Mouse (Mus musculus): ENCODE data around the gene Gm34653. TPM values are rescaled to one million over a fixed set of nuclear protein-coding genes. Genes with fewer than 3 reads are reported as not detected.

The Gm34653 gene
- total and polyA plus RNA-seq, 2 experiments from 2014 or later: 0.15 to 0.24 TPM

DNA sequence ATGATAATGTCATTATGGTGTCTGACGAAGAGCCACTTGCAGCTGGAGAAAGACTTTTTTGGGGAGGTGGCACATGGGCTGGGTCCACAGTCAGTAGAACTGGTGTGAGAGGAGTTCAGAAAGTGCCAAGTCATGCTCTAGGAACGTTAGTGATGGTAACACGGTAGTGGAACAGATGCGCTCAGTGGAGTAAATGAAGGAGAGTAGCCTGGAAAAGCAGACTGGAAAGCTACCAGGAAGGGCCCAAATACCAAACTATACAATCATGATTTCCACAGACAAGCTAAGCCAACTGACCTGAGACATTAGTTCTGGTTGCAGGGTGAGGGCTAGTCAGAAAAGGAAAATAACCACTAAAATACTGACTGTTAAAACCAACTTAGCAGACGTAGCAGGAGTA, 36.9 kb downstream of the Gm34653 start:
- no peak for ATAC-seq
- H3K4me1 ChIP-seq (ENCODE audit: insufficient read depth): peaks cover 8% of the 10 kb centered on the region
- DNase-seq: no peak
- H3K27ac ChIP-seq (ENCODE audit: low read depth, low read length): no peak overlapping the region
- H3K4me2 ChIP-seq (ENCODE audit: low read depth): peak overlapping the region; percentile 53
- H3K27me3 ChIP-seq (ENCODE audit: insufficient read depth, low read length): no peaks in the 10 kb centered on the region; the same call in 1 of the 2 replicates
- H3K4me3 ChIP-seq (ENCODE audit: low read depth, low read length): peak overlapping the region; percentile 67
- TF ChIP-seq CTCF (IDR thresholded peaks at IDR 0.05; ENCODE audit: low read depth): no peak
- 38% methylated on average over 5 of the region's 5 CpGs for WGBS
- H3K9ac ChIP-seq: 0 out of 2 replicates have a peak overlapping the region, but pooled peaks have one; percentile 4
- H3K36me3 ChIP-seq (ENCODE audit: insufficient read depth): peaks cover 12% of the 10 kb centered on the region
- no peaks in the 10 kb centered on the region for H3K9me3 ChIP-seq (ENCODE audit: low read length)

DNA sequence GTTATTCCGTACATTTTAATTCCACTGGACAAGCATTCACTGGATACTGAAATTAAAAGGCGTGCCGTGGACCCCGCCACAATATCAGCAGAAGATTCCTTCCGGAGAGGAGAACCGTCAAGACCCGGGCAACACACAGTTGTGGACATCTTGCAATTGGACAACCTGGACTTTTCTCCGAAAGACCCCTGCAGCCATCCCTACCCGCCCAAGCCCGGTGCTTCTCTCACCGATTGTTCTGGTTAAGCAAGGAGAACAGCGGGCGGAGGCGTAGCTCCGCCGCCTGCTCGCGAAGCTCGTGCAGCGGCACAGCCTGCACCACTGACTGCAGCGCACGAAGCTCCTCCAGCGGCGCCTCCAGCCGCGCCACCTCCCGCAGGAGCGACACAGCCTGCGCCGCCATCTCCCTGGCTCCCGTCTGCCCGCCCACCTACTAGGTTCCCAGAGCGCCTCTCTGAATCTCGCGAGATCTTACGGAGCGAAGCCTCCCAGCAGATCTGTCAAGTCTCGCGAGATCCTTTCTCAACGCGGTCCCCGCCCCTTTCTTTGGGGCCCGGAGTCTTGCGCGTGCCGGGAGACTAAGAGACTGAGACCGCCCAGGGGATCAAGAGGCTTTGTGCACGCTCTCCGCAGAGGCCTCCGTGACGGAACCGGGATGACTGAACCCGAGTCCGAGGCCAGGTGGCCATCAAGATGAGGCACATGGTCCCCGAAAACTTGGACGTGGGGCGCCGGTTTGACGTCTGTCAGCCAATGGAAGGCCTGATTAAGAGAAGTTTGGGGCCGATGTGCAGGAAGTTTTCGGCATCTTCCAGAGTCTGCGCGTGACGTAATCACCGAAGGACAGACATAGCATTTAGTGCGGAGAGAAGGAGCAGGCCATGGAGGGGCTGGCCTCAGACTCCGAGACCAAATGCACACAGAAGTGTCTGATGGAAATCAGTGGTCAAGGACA, 38.0 kb downstream of the Gm34653 start:
- Histone ChIP-seq H3K9me3 (ENCODE audit: low read length) (no peaks in the 10 kb centered on the region), H3K27ac (ENCODE audit: low read depth, low read length) (peak overlapping the region; percentile 86), H3K9ac (peak overlapping the region; percentile 79), H3K4me3 (ENCODE audit: low read depth, low read length) (peak overlapping the region; percentile 67), H3K36me3 (ENCODE audit: insufficient read depth) (peaks cover under 1% of the 10 kb centered on the region; the same call in 1 of the 2 replicates), H3K4me2 (ENCODE audit: low read depth) (peak overlapping the region; percentile 53), H3K27me3 (ENCODE audit: insufficient read depth, low read length) (peaks cover 4% of the 10 kb centered on the region; the same call in 1 of the 2 replicates), H3K4me1 (ENCODE audit: insufficient read depth) (peaks cover 8% of the 10 kb centered on the region)
- peak; percentile 5 for TF ChIP-seq CTCF (IDR thresholded peaks at IDR 0.05; ENCODE audit: low read depth)
- under 1% methylated on average over 67 of the region's 67 CpGs for WGBS
- ATAC-seq: peak; percentile 99
- DNase-seq: peak; percentile 99

DNA sequence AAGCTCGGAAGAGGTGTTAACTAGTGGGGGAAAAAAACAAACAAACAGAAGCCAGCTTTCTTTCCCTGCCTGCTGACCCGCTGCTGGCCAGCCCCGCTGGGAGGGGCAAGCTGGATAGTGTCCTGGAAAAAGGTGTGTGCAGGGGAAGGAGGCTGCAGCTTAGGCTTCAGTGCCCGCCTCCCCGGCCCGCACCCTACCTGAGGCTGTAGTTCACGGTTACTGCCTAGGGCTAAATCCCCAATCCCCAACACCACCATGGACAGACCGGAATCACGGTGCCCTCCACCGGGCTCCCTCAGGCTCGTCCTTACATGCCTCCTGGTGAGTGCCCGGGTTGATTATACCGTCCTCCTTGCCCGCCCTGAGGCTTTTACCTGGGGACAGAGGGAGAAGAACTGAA, 41.5 kb downstream of the Gm34653 start, which contains the start of gene Cutal:
Gene Cutal, plus strand, starts transcription at position 126 of the 400 bp plus-strand sequence.
- DNase-seq (no peak), ATAC-seq (no peak)
- 8% methylated on average over 14 of the region's 14 CpGs for WGBS
- Histone ChIP-seq H3K27me3 (ENCODE audit: insufficient read depth, low read length) (peaks cover 4% of the 10 kb centered on the region; the same call in 1 of the 2 replicates), H3K9ac (no peak within 1 kb of the TSS), H3K36me3 (ENCODE audit: insufficient read depth) (no peaks in the 10 kb centered on the region), H3K9me3 (ENCODE audit: low read length) (no peaks in the 10 kb centered on the region), H3K4me1 (ENCODE audit: insufficient read depth) (peaks cover 7% of the 10 kb centered on the region), H3K4me3 (ENCODE audit: low read depth, low read length) (no peak within 1 kb of the TSS), H3K4me2 (ENCODE audit: low read depth) (no peak within 1 kb of the TSS), H3K27ac (ENCODE audit: low read depth, low read length) (no peak within 1 kb of the TSS)
- TF ChIP-seq CTCF (IDR thresholded peaks at IDR 0.05; ENCODE audit: low read depth): no peak

DNA sequence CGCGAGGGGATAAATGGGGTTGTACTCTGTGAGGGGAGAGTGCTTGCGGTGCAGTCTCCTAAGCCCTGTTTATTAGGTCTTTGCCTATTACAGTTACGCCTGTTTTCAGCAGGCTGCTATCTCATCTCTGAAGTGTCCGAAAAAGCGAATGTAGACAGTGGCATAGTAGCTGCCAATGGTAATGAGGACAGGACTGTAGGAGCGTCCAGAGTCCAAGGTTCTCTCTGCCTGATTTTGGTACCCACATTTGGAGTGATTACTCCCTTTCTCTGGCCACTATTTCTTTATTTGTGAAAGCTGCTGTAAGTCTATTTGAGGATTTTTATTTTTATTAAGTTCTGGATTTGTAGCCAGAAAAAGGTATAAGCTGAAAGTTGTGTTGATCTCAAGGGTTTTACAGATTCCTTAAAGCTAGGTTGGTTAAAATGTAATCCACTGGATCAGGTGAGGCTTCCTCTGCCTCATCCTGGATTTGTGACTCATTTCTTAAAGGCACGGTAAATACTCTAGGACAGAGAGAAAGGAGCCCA, 42.1 kb downstream of the Gm34653 start, which contains the start of gene Psmd5:
Gene Psmd5, minus strand, starts transcription at position 153 of the 530 bp plus-strand sequence.
- Histone ChIP-seq H3K4me2 (ENCODE audit: low read depth) (no peak within 1 kb of the TSS), H3K27ac (ENCODE audit: low read depth, low read length) (no peak within 1 kb of the TSS), H3K36me3 (ENCODE audit: insufficient read depth) (no peaks in the 10 kb centered on the region), H3K4me3 (ENCODE audit: low read depth, low read length) (no peak within 1 kb of the TSS), H3K9ac (no peak within 1 kb of the TSS), H3K4me1 (ENCODE audit: insufficient read depth) (peaks cover 1% of the 10 kb centered on the region), H3K27me3 (ENCODE audit: insufficient read depth, low read length) (peaks cover 4% of the 10 kb centered on the region; the same call in 1 of the 2 replicates), H3K9me3 (ENCODE audit: low read length) (no peaks in the 10 kb centered on the region)
- no peak for TF ChIP-seq CTCF (IDR thresholded peaks at IDR 0.05; ENCODE audit: low read depth)
- WGBS: 12% methylated on average over 8 of the region's 8 CpGs
- DNase-seq (no peak), ATAC-seq (no peak)

DNA sequence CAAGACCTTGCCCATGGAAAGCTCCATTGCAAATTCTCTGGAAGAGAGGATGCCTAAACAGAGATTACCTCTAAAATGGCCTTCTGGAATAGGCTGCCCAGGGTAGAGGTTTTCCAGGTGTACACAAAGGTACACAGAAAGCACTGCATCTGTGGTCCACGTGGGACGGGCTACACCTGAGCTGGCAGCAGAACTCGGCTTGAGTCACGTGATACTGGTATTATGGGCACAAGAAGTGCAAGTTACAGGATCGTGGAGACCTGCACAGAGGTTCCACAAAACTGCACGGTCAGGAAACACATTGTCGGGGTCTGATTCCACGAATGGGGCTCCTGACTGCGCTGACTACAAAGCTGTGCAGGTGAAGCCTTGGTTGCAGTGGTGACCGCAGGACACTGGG, 47.2 kb downstream of the Gm34653 start:
- ATAC-seq: no peak
- Histone ChIP-seq H3K36me3 (ENCODE audit: insufficient read depth) (no peaks in the 10 kb centered on the region), H3K9ac (no peak overlapping the region)

DNA sequence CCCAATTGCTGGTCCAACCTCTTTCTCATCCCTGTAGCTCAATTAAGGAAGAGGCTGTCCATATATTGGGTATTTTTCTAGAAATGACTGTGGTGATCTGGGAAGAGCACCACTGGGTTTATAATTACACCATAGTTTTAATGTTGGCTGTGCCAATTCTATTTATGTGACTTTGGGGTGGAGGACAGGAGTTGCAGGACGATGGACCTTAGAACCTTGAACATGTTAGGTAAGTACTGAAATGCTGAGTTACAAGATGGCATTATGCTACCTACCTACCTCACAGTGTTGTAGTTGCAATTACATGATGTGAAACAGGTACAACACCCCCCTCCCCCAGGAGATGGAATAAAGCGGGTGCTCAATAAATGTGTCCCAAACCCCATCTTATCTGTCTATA, 50.0 kb downstream of the Gm34653 start:
- H3K4me3 ChIP-seq (ENCODE audit: low read depth, low read length): no peak overlapping the region
- H3K4me2 ChIP-seq (ENCODE audit: low read depth): no peak overlapping the region
- no peaks in the 10 kb centered on the region for H3K36me3 ChIP-seq (ENCODE audit: insufficient read depth)
- WGBS: 98% methylated on average over 2 of the region's 2 CpGs
- H3K27me3 ChIP-seq (ENCODE audit: insufficient read depth, low read length): no peaks in the 10 kb centered on the region
- ATAC-seq (no peak), DNase-seq (no peak)
- H3K4me1 ChIP-seq (ENCODE audit: insufficient read depth): no peaks in the 10 kb centered on the region
- no peak overlapping the region for H3K9ac ChIP-seq
- no peak overlapping the region for H3K27ac ChIP-seq (ENCODE audit: low read depth, low read length)
- TF ChIP-seq CTCF (IDR thresholded peaks at IDR 0.05; ENCODE audit: low read depth): no peak
- H3K9me3 ChIP-seq (ENCODE audit: low read length): no peaks in the 10 kb centered on the region

More for the DNA sequence above, 47.2 kb downstream of the Gm34653 start:
- Histone ChIP-seq H3K27ac (ENCODE audit: low read depth, low read length) (no peak overlapping the region), H3K27me3 (ENCODE audit: insufficient read depth, low read length) (peaks cover 3% of the 10 kb centered on the region; the same call in 1 of the 2 replicates), H3K9me3 (ENCODE audit: low read length) (no peaks in the 10 kb centered on the region), H3K4me2 (ENCODE audit: low read depth) (no peak overlapping the region), H3K4me1 (ENCODE audit: insufficient read depth) (no peaks in the 10 kb centered on the region), H3K4me3 (ENCODE audit: low read depth, low read length) (no peak overlapping the region)
- no peak for DNase-seq
- no peak for TF ChIP-seq CTCF (IDR thresholded peaks at IDR 0.05; ENCODE audit: low read depth)
- WGBS: 91% methylated on average over 10 of the region's 10 CpGs

DNA sequence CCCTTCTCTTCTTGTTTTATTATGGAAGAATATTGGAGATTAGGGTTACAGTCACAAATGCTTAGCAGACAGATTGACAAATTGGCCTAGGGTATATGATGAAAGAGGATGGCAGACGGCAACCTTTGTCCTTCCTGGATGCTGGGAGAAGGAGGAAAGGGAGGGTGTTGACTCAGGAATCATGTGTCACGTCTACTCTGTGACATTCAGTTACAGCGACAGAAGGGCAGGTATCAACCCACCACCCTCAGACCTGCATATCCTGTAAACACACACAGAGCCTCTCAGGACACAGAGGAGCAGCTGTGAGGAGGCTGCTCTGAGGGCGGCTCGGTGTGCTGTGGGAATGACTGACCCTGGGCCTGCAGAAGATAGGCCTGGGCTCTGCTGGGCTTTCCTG, 50.4 kb downstream of the Gm34653 start:
- DNase-seq: no peak
- TF ChIP-seq CTCF (IDR thresholded peaks at IDR 0.05; ENCODE audit: low read depth): no peak
- no peaks in the 10 kb centered on the region for H3K27me3 ChIP-seq (ENCODE audit: insufficient read depth, low read length)
- ATAC-seq: no peak
- H3K4me3 ChIP-seq (ENCODE audit: low read depth, low read length): no peak overlapping the region
- H3K27ac ChIP-seq (ENCODE audit: low read depth, low read length): no peak overlapping the region
- no peak overlapping the region for H3K4me2 ChIP-seq (ENCODE audit: low read depth)
- H3K9ac ChIP-seq: no peak overlapping the region
- no peaks in the 10 kb centered on the region for H3K36me3 ChIP-seq (ENCODE audit: insufficient read depth)
- 75% methylated on average over 5 of the region's 5 CpGs for WGBS
- H3K9me3 ChIP-seq (ENCODE audit: low read length): no peaks in the 10 kb centered on the region
- no peaks in the 10 kb centered on the region for H3K4me1 ChIP-seq (ENCODE audit: insufficient read depth)
